Mouse (Mus musculus) liver, embryonic 14.5 days (tissue): ENCODE measurements around the gene C87977.
"Not testable (repeated sequence)": the region's sequence is repeated elsewhere in the genome, so short reads cannot be mapped to it uniquely, and the experiment has no call there.

Experiments used
- CTCF ChIP-seq: IDR thresholded peaks from 2 replicates; pipeline ENCODE4 v1.5.1; 2016; ENCODE audit warnings: antibody characterized with exemption, low read depth, control low read depth
- EP300 ChIP-seq: IDR thresholded peaks from 2 replicates; pipeline ENCODE4 v1.6.1; 2016; ENCODE audit warnings: antibody characterized with exemption, low read depth

- TF ChIP-seq CTCF, EP300: not testable (repeated sequence)
These were observed at the start of gene C87977 for GRCm38 (mm10) chr4:144213218-144213617.
